Mouse (Mus musculus) bone marrow, adult 2 months (tissue): ENCODE measurements around the gene Pank4. TPM values are rescaled to one million over a fixed set of nuclear protein-coding genes. Genes with fewer than 3 reads are reported as not detected.

Source experiments
- H3K27ac ChIP-seq: fragments of 200-500 bp; 2 replicates; pipeline ENCODE4 v1.5.1; 2012; ENCODE audit warnings: low read depth, mild to moderate bottlenecking, control low read depth, inconsistent platforms, low read length; ENCODE audit not compliant: control insufficient read depth, poor library complexity, insufficient read depth
- H3K4me1 ChIP-seq: fragments of 200-500 bp; 2 replicates; pipeline ENCODE4 v1.6.1; 2011; ENCODE audit warnings: low read length; ENCODE audit not compliant: control insufficient read depth, insufficient read depth
- H3K4me3 ChIP-seq: fragments of 200-500 bp; replicated peaks from 2 replicates; pipeline ENCODE3; 2011; ENCODE audit warnings: mild to moderate bottlenecking, low read depth, low read length, control low read depth; ENCODE audit not compliant: control insufficient read depth
- CTCF ChIP-seq: fragments of 200-500 bp; IDR thresholded peaks from 2 replicates; pipeline ENCODE4 v1.5.1; 2011; ENCODE audit warnings: low read length, control low read depth; ENCODE audit not compliant: control insufficient read depth, insufficient read depth
- POLR2A ChIP-seq: fragments of 200-500 bp; IDR thresholded peaks from 2 replicates; pipeline ENCODE4 v1.6.1; 2011; ENCODE audit warnings: low read depth, mild to moderate bottlenecking, control low read depth, low read length, borderline replicate concordance; ENCODE audit not compliant: control insufficient read depth
- WGBS: fragments of 180-500 bp; shearing (Covaris S2); methylation state at CpG from one replicate; pipeline ENCODE4 v1.1.7; 2018; 5-methylcytosine and 5-hydroxymethylcytosine counted together
- polyA plus RNA-seq: library from polyadenylated mRNA; stranded (reverse); fragments of >200 nt; gene quantifications from 2 replicates; pipeline ENCODE4 v1.2.4, GENCODE M21; 2011; ENCODE audit warnings: low replicate concordance; ENCODE audit not compliant: missing spikeins, insufficient read depth, insufficient read length

Pank4 gene
- polyA plus RNA-seq, 1 experiment = 30.3 TPM

- WGBS = 78% methylated on average over 11 of the region's 11 CpGs
- Histone ChIP-seq H3K4me3 (no peak overlapping the region), H3K27ac (no peak overlapping the region), H3K4me1 (no peaks in the 10 kb centered on the region)
- TF ChIP-seq POLR2A (no peak), CTCF (no peak)
These were observed 60.5 kb downstream of the Pank4 start for GRCm38 (mm10) chr4:155024170-155025010.

Other genes starting within 250 kb of the Pank4 start
- gene Ttc34, start 126.7 kb upstream of the Pank4 start, polyA plus RNA-seq = not detected in 2 replicates
- gene Mmel1, start 94.5 kb upstream of the Pank4 start, polyA plus RNA-seq = 1.1 and 1.4 TPM in 2 replicates
- 16.6 and 32.5 TPM in 2 replicates for gene Fam213b, start 65.0 kb upstream of the Pank4 start, polyA plus RNA-seq
- gene Tnfrsf14, start 35.6 kb upstream of the Pank4 start, polyA plus RNA-seq = 155 and 183 TPM in 2 replicates
- gene Hes5, start 3.2 kb upstream of the Pank4 start, polyA plus RNA-seq = not detected in 2 replicates
- gene Plch2, start 92.7 kb downstream of the Pank4 start, polyA plus RNA-seq = not detected in 2 replicates
- 3.4 and 12.1 TPM in 2 replicates for gene Pex10, start 102.9 kb downstream of the Pank4 start, polyA plus RNA-seq
- 41.1 and 55.8 TPM in 2 replicates for gene Rer1, start 122.3 kb downstream of the Pank4 start, polyA plus RNA-seq
- 2.0 and 6.5 TPM in 2 replicates for gene Morn1, start 122.5 kb downstream of the Pank4 start, polyA plus RNA-seq